Mouse (Mus musculus): ENCODE results near the gene Rsl1.

- TF ChIP-seq CTCF (IDR thresholded peaks at IDR 0.05; ENCODE audit: borderline replicate concordance, extremely low read depth, insufficient read depth, insufficient read length) (no peak), POLR2A (IDR thresholded peaks at IDR 0.05; ENCODE audit: borderline replicate concordance, extremely low read depth, insufficient read depth, insufficient read length, poor library complexity, severe bottlenecking) (no peak)
Measured at GRCm38 (mm10) chr13:67194340-67194894, 21.4 kb downstream of the Rsl1 start, which contains the start of gene Zfp455.
